Mouse (Mus musculus) hindbrain, embryonic 12.5 days (tissue): Measurements from ENCODE around the gene Mamdc4. TPM values are rescaled to one million over a fixed set of nuclear protein-coding genes. Genes with fewer than 3 reads are reported as not detected.
A peak's percentile ranks its signal among the peaks of the same experiment; 100 is the strongest.

Experiments used
- ATAC-seq: fragments of 200-750 bp; cut with Nextera tagmentation; 2 replicates; pipeline ENCODE4 v1.8.0; 2017; ENCODE audit warnings: moderate TSS enrichment; ENCODE audit not compliant: low FRiP score
- H3K27ac ChIP-seq: fragments of 300-500 bp; sonication (generic); 2 replicates; pipeline ENCODE4 v1.5.1; 2016; ENCODE audit warnings: mild to moderate bottlenecking
- H3K27me3 ChIP-seq: fragments of 300-500 bp; sonication (generic); 2 replicates; pipeline ENCODE4 v1.6.1; 2016; ENCODE audit warnings: mild to moderate bottlenecking
- H3K36me3 ChIP-seq: fragments of 300-500 bp; sonication (generic); 2 replicates; pipeline ENCODE4 v1.6.1; 2016; ENCODE audit warnings: mild to moderate bottlenecking
- H3K4me1 ChIP-seq: fragments of 300-500 bp; sonication (generic); 2 replicates; pipeline ENCODE4 v1.6.1; 2016
- H3K4me2 ChIP-seq: fragments of 300-500 bp; sonication (generic); replicated peaks from 2 replicates; pipeline ENCODE4 v1.6.1; 2016; ENCODE audit warnings: mild to moderate bottlenecking
- H3K4me3 ChIP-seq: fragments of 300-500 bp; sonication (generic); 2 replicates; pipeline ENCODE4 v1.5.1; 2016; ENCODE audit warnings: mild to moderate bottlenecking
- H3K9ac ChIP-seq: fragments of 300-500 bp; sonication (generic); 2 replicates; pipeline ENCODE4 v1.6.1; 2016; ENCODE audit warnings: mild to moderate bottlenecking, moderate library complexity
- H3K9me3 ChIP-seq: fragments of 300-500 bp; sonication (generic); replicated peaks from 2 replicates; pipeline ENCODE4 v1.6.1; 2016; ENCODE audit warnings: mild to moderate bottlenecking
- WGBS: fragments of 180-500 bp; shearing (Covaris S2); methylation state at CpG from one replicate; pipeline ENCODE4 v1.1.7; 2016; 5-methylcytosine and 5-hydroxymethylcytosine counted together
- polyA plus RNA-seq: library from polyadenylated mRNA; unstranded; fragments of >200 nt; fragmentation: Nextera tagmentation; extraction: Ambion mirVana; gene quantifications from 2 replicates; pipeline ENCODE4 v1.2.1, GENCODE M21; 2016

Gene Mamdc4
- polyA plus RNA-seq, 1 experiment from 2014 or later: 4.7 TPM

DNA sequence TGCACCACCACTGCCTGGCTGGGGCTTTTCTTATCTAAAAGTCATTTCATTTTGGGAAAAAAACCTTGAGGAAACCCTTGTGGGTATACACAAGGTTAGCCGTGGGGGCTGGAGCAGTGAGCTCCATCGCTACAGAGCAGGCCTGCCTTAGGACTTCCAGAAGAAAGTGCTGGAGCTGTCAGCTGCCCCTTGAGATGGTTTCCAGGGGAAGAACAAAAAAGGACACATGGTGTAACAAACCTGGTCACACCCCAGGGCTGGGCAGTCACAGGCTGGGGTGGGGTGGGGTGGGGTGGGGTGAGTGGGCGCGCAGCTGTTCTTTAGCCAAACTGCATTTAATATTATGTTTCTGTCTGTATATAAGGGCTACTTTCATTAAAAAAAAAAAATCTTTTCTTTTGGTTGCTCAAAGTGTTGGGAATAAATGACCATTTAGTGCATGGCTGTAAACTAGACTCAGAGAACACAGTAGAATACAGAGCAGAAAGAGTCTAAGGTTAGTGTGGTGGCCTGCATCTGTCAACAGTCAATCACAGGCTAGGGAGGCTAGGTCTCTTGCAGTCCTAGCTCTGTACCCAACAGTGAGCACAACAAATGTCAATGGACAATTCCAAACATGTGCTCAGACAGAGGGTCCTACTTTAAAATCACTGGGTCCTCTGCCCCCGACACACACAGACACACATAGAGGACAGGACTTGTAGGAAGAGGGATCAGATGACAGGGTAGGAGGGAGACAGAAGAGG lies 22.3 kb upstream of the Mamdc4 start:
- peaks cover 93% of the 10 kb centered on the region for H3K36me3 ChIP-seq
- H3K27me3 ChIP-seq: no peaks in the 10 kb centered on the region
- 97% methylated on average over 5 of the region's 5 CpGs for WGBS
- H3K9ac ChIP-seq: no peak overlapping the region
- no peaks in the 10 kb centered on the region for H3K4me1 ChIP-seq
- no peak for ATAC-seq
- no peak overlapping the region for H3K4me3 ChIP-seq
- H3K9me3 ChIP-seq: no peaks in the 10 kb centered on the region
- no peak overlapping the region for H3K27ac ChIP-seq
- H3K4me2 ChIP-seq: no peak overlapping the region

DNA sequence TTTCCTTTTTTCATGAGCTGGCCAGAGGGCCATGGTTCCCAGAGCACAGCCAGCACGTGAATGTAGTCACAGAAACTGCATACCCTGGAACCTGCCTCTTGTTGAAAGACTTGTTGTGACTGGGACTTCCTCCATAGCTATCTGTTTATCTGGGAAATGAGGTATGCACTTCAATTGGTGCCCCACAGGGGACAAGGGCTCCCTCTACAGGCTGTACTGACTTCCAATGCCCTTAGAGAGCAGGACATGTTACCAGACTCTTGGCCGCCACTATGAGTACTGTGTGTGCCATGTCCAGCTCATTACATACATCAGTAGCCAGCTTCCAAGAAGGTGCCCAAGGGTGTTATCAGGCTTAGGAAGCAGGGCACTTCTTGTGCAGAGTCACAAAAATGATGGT lies 17.2 kb upstream of the Mamdc4 start:
- H3K9ac ChIP-seq: no peak overlapping the region
- peaks cover 93% of the 10 kb centered on the region for H3K36me3 ChIP-seq
- H3K4me1 ChIP-seq: no peaks in the 10 kb centered on the region
- ATAC-seq: no peak
- no peak overlapping the region for H3K4me2 ChIP-seq
- no peaks in the 10 kb centered on the region for H3K27me3 ChIP-seq
- H3K27ac ChIP-seq: no peak overlapping the region
- 72% methylated on average over 2 of the region's 2 CpGs for WGBS
- no peaks in the 10 kb centered on the region for H3K9me3 ChIP-seq
- no peak overlapping the region for H3K4me3 ChIP-seq

DNA sequence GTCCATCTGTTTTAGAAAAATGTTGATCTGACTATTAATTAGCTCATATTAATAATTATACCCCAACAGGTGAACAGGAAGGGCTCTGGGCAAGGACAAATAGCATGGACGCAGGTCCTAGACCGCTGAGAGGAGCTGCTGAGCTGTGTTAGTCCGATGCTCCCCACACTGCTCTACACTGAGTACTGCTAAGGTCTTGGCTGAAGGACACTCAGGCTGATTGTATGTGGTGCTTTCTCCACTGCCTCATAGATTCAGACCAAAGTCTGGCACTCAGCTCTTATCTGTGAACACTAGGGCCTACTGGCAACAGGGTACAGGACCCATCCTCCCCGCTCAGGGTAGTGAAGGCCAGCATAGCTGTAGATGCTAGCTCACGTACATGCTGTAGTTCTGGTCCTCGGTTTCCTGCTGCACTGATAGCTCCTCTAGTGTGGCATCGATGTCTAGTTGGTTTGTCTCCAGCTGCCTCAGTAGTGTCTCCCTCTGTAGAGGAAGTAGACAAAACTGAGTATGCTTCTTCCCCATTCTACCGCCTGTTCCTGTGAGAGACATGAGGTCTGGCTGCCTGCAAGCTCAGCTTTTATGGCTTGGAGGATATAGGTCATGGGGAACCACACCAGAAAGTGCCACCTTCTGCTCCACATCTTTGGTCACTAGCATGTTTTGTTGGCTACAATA lies 13.7 kb upstream of the Mamdc4 start:
- H3K36me3 ChIP-seq: peaks cover 96% of the 10 kb centered on the region
- no peaks in the 10 kb centered on the region for H3K27me3 ChIP-seq
- no peak overlapping the region for H3K27ac ChIP-seq
- no peak for ATAC-seq
- H3K9me3 ChIP-seq: no peaks in the 10 kb centered on the region
- no peak overlapping the region for H3K4me2 ChIP-seq
- 97% methylated on average over 8 of the region's 8 CpGs for WGBS
- no peak overlapping the region for H3K4me3 ChIP-seq
- H3K4me1 ChIP-seq: no peaks in the 10 kb centered on the region
- H3K9ac ChIP-seq: no peak overlapping the region

DNA sequence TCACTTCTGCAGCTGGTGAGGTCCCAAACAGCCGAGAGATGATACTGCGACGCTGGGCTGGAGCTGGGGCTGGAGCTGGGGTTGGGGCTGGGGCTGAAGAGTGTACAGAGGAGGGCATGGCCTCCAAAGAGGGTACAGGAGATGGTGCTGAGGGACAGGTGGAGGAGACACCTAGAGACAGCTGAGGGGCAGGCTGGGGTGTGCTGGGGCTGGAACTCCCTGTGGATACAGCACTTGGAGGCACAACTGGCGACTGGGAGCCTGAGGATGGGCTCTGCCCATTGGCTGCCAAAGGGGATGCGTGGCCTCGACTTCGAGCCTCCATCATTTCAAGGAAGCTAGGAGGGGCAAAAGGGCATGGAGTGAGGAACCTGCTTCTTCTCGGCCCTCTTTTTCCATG lies 12.6 kb upstream of the Mamdc4 start:
- Histone ChIP-seq H3K9ac (no peak overlapping the region), H3K27ac (no peak overlapping the region), H3K36me3 (peaks cover 91% of the 10 kb centered on the region), H3K4me3 (no peak overlapping the region), H3K4me1 (peaks cover 10% of the 10 kb centered on the region), H3K4me2 (no peak overlapping the region), H3K27me3 (no peaks in the 10 kb centered on the region), H3K9me3 (no peaks in the 10 kb centered on the region)
- 94% methylated on average over 8 of the region's 8 CpGs for WGBS
- ATAC-seq: no peak

DNA sequence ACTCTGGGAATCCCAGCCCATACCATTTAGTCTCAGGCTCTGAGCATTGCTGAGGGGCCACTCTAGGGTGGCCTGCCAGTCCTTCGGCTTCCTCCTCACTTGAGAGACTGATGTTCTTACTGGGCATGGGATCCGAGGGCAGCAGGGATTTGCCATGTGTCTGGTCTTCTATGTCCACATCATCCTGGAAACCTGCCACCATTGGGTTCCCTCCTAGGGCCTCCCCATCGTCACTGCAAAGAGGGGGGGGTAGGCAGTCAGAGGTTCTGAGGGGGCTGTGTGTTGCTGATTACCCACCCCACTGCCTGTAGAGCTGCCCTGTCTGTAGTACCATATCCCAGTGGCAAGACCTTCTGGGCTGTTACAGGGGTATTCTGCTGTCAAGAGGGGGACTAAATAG lies 11.0 kb upstream of the Mamdc4 start:
- Histone ChIP-seq H3K9ac (no peak overlapping the region), H3K36me3 (peaks cover 74% of the 10 kb centered on the region), H3K27me3 (peaks cover 8% of the 10 kb centered on the region), H3K27ac (no peak overlapping the region), H3K4me1 (peaks cover 26% of the 10 kb centered on the region), H3K9me3 (no peaks in the 10 kb centered on the region), H3K4me3 (no peak overlapping the region), H3K4me2 (no peak overlapping the region)
- WGBS: 88% methylated on average over 3 of the region's 3 CpGs
- ATAC-seq: no peak

DNA sequence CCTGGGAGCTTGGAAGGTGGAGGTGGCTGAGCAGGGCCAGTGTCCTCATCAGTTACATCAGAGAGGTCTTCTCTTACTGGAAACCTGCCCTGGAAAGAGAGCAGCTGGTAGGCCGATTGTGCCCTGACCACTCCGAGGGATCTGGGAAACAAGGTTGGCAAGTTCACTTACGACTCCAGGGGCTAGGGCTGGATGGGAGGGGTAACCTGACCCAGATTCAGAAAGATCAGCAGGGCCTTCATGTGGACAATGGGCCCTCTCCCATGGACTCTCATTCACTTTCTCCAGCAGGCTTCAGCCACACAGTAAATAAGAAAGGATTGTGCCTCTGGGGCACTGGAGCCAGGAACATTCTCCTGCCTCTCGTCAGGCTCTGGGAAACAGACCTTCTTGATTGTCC lies 10.2 kb upstream of the Mamdc4 start:
- H3K27me3 ChIP-seq: peaks cover 15% of the 10 kb centered on the region
- H3K4me3 ChIP-seq: no peak overlapping the region
- no peaks in the 10 kb centered on the region for H3K9me3 ChIP-seq
- peaks cover 66% of the 10 kb centered on the region for H3K36me3 ChIP-seq
- no peak for ATAC-seq
- H3K27ac ChIP-seq: no peak overlapping the region
- no peak overlapping the region for H3K9ac ChIP-seq
- 84% methylated on average over 4 of the region's 4 CpGs for WGBS
- H3K4me1 ChIP-seq: peaks cover 31% of the 10 kb centered on the region
- H3K4me2 ChIP-seq: no peak overlapping the region

DNA sequence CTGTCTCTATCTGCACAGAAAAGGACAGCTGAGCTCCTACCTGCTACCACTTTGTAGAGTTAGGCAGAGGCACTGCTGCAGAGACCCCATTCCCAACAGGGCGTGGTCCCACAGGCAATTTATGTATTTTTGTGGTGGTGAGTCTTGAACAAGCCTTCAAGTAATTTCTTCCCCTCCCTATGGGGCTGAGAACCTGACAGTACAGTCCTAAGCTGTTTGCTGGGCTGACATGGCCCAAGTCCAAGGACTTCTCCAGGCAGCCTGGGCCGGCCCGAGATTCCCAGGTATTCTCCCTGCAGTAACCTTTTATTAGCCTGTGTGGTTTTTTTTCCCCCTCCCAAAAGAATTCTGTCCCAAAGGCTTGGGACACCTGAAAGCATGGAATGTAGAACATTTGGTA lies 9.5 kb upstream of the Mamdc4 start:
- Histone ChIP-seq H3K4me1 (peaks cover 38% of the 10 kb centered on the region), H3K4me3 (no peak overlapping the region), H3K27me3 (peaks cover 22% of the 10 kb centered on the region), H3K4me2 (no peak overlapping the region), H3K36me3 (peaks cover 59% of the 10 kb centered on the region), H3K27ac (no peak overlapping the region), H3K9ac (no peak overlapping the region), H3K9me3 (no peaks in the 10 kb centered on the region)
- 96% methylated on average over 3 of the region's 3 CpGs for WGBS
- no peak for ATAC-seq

DNA sequence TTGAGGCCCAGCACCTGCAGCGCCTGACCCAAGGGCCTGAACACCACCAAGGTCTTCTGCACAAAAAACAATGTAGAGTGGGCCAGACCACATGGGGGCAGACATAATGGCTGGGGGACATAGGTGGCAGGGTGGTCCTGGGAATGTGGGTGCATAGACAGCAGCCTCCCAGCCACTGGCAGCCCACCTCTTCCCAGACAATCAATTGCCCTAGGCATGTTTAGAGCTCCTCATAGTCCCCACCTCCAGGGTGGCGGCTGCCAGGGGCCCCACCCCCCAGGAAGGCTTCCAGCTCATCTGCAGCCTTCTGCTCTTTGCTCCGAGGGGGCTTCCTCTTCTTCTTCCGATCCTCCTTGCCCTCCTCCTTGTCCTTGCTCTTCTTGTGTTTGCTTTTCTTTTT lies 8.9 kb upstream of the Mamdc4 start:
- peaks cover 44% of the 10 kb centered on the region for H3K4me1 ChIP-seq
- WGBS: 78% methylated on average over 4 of the region's 4 CpGs
- ATAC-seq: no peak
- H3K9ac ChIP-seq: no peak overlapping the region
- peaks cover 55% of the 10 kb centered on the region for H3K36me3 ChIP-seq
- H3K4me2 ChIP-seq: no peak overlapping the region
- H3K27me3 ChIP-seq: peaks cover 28% of the 10 kb centered on the region
- H3K9me3 ChIP-seq: no peaks in the 10 kb centered on the region
- H3K4me3 ChIP-seq: no peak overlapping the region
- 0 out of 2 replicates have a peak overlapping the region, but pooled peaks have one; percentile 7 for H3K27ac ChIP-seq

DNA sequence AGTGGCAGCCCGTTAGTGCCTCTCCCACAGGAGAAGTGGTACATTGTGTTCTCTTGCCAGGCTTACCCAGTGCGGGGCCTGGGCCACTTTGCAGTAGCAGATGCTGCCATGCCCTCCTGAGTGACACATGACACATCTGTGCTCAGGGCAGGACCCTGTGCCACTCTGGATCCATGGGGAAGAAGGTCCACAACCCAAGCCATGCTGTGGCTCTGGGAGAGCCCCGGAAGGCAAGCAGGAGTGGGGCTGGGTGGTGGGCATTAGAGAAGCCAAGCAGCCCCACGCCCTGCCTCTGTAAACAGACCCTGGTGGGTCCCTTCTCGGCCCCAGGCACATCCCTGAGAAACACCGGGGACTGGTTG lies 8.5 kb upstream of the Mamdc4 start:
- peak overlapping the region; percentile 35; the same call in 1 of the 2 replicates for H3K27ac ChIP-seq
- ATAC-seq: 0 out of 2 replicates have a peak, but pooled peaks have one; percentile 15
- H3K36me3 ChIP-seq: peaks cover 51% of the 10 kb centered on the region
- WGBS: 81% methylated on average over 6 of the region's 6 CpGs
- no peak overlapping the region for H3K4me2 ChIP-seq
- no peak overlapping the region for H3K9ac ChIP-seq
- H3K4me3 ChIP-seq: no peak overlapping the region
- H3K27me3 ChIP-seq: peaks cover 33% of the 10 kb centered on the region
- peaks cover 49% of the 10 kb centered on the region for H3K4me1 ChIP-seq
- no peaks in the 10 kb centered on the region for H3K9me3 ChIP-seq

DNA sequence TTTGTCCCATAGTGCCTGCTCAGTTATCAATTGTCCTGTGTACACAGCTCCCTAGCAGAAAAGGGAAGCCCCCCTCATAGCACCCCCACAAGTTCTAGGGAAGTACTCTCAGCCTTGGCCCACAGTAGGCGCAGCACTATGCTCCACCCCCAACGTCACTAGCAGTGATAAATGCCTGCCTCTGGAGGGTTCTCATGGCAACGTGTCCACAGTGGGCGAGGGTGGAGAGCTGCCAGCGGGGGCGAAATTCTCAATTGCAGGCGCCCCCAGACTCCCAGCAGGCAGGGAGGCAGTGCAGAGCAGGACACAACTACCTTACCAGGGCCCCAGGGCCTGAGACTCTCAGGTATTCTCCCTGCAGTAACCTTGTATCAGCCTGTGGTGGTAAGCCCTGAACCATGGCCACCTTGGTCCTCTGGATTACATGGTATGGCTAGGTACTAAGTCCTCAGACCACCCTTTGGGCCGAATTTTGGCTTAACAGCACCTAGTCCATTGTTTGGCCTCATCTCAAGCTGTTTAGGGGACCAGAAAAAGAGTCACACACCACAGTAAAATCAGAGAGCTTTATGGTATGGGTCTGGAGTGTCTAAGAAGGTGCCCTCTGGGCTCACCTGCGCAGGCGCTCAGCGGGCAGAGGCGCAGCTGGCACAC lies 7.9 kb upstream of the Mamdc4 start:
- Histone ChIP-seq H3K9me3 (no peaks in the 10 kb centered on the region), H3K4me2 (no peak overlapping the region), H3K27me3 (peaks cover 38% of the 10 kb centered on the region), H3K4me1 (peaks cover 54% of the 10 kb centered on the region), H3K9ac (no peak overlapping the region), H3K36me3 (peaks cover 46% of the 10 kb centered on the region), H3K4me3 (no peak overlapping the region), H3K27ac (peak overlapping the region; percentile 35; the same call in 1 of the 2 replicates)
- peak; percentile 29; the same call in 1 of the 2 replicates for ATAC-seq
- WGBS: 52% methylated on average over 12 of the region's 12 CpGs

DNA sequence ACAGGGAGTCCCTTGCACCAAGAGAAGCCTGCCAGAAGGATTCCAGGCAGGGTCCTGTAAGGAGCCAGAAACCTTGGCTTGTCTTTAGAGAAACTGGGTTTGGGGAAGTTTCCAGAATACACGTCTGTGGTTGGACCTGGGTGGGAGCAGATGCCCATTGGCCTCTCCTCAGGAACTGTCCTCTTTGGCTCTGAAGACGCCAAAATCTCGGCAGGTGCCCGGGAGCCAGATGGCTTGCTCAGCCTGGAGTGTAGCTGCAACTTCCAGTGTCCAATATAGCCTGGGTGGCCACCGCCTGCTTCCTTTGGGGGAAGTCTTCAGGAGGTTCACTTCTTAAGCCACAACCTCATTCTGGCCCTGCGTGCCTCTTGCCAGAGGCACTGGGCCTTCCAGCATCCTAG lies 7.3 kb upstream of the Mamdc4 start:
- Histone ChIP-seq H3K9ac (no peak overlapping the region), H3K27me3 (peaks cover 45% of the 10 kb centered on the region), H3K36me3 (peaks cover 39% of the 10 kb centered on the region), H3K9me3 (no peaks in the 10 kb centered on the region), H3K4me1 (peaks cover 60% of the 10 kb centered on the region), H3K4me3 (no peak overlapping the region), H3K27ac (0 out of 2 replicates have a peak overlapping the region, but pooled peaks have one; percentile 12), H3K4me2 (no peak overlapping the region)
- ATAC-seq: 0 out of 2 replicates have a peak, but pooled peaks have one; percentile 2
- 38% methylated on average over 6 of the region's 6 CpGs for WGBS

DNA sequence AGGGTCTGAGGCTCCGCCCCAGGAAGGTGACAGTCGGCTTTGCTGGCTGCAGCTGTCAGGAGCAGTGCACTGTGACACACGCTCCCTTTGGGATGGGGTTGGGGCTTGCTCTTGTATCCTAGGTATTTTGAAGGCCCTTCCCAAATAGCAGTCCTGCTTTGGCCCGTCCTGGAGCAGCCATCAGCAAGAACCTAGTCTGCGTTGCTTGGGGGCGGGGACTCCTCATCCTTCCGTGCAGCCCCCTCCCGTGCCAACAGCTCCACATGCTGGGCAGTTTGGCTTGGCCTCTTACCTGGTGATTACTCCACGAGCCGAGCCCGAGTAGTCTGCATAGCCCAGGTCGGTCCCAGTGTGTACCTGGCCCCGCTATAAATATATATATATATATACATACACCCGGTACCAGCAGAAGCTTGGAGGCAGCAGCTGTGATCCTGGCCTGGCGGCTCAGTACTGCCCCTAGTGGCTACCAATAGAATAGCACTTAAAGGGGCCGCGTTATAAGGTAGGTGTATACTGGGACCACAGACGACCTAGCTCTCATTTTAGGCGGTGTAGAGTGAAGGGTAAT lies 6.7 kb upstream of the Mamdc4 start, which contains the start of gene Ajm1:
Gene Ajm1 (minus strand): TSS at position 464 of the 571 bp plus-strand sequence.
- H3K9ac ChIP-seq: peak within 1 kb of the TSS; percentile 41
- H3K4me2 ChIP-seq: peak within 1 kb of the TSS; percentile 60
- peak; percentile 55 for ATAC-seq
- peak within 1 kb of the TSS; percentile 37 for H3K4me3 ChIP-seq
- peaks cover 50% of the 10 kb centered on the region for H3K27me3 ChIP-seq
- H3K36me3 ChIP-seq: peaks cover 33% of the 10 kb centered on the region
- 5% methylated on average over 19 of the region's 19 CpGs for WGBS
- 0 out of 2 replicates have a peak within 1 kb of the TSS, but pooled peaks have one; percentile 12 for H3K27ac ChIP-seq
- H3K4me1 ChIP-seq: peaks cover 60% of the 10 kb centered on the region
- H3K9me3 ChIP-seq: no peaks in the 10 kb centered on the region
